Mouse (Mus musculus): ENCODE data around the gene Arhgap24.

The Arhgap24 gene

DNA sequence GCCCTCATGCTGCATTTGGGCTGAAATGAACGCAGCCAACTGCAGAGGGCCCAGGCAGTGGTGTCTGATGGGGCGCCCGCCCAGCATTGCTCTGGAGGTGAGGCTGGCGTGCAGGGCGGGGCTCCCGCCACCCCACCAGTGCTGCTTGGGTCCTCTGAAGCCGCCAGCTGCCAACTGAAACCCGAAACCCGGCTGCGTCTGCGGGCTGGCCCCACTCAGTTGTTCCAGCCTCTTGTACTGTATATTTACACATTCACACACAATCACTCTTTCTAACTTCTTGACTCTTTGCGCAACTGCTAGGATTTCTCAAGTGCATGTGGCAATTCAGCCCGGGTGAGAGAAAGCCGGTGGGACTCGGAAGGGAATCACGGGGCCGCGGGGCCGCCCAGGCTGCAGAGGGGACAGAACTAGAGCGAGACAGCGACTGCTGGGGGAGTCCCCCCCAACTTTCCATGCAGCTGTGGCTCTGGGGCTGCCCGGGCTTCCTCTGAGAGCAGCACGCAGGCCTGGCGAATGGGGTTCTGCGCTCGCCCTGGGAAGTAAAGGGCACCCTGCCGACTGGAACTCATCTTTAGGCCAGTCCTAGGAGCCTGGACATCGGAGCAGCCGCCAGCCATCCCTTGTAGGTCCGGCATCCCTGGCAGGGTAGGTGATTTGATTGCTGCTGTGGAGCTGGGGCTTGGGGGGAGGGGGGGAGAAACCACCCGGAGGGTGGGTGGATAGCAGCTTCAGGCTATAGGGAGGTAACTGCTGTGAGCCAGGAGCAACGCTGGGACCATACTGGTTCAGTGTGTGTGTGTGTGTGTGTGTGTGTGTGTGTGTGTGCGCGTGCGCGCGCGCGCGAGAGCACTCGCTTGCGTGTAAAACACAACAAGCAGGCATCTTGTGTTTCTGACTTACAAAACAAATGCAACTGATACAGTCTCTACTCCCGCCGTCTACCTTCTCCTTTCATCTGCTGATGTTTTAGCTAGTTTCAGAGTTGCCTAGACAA, at the start of gene Arhgap24:
TSS of gene Arhgap24 (plus strand) at position 177 of the 997 bp plus-strand sequence.
- DNase-seq (ENCODE audit: low spot score in 2 of 2), result peak; percentile 68 to 83

DNA sequence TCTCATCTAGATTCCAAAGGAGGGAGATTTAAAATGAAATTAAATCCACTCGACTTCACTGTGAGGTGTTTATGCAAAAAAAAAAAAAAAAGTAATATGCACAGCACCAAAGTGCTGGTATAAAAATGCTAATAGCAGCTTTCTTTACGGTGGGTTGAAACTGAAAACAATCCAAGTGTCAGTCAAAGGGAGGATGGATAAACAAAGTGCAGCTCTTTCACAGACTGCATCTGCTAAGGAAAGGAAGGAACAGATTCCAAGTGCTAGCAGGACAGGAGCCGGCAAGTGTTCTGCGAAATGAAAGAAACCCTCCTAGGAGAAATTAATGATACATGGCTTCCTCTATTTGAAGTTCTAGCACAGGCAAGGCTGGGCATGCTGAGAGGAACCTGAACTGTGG, 47.0 kb upstream of the Arhgap24 start:
- no peak for DNase-seq (ENCODE audit: low spot score in 2 of 2)

DNA sequence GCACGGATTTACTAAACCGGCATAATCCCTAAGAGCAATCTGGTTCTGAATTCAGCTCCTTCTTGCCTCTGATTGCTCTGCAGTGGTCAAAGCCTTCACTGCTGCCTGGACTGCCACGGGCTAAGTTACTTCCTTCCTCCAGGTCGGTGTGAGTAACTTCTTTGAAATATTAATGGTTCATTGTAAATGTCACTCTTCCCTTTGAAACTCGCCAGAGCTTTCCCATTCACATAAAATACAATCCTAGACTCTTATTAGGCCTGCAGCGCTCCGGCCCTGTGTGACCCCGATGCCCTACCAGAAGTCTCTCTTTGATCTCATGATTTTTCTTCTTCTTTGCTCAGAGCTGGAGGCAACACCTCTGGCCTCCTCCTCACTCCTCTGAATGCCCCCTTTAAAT, 44.6 kb upstream of the Arhgap24 start:
- no peak for DNase-seq (ENCODE audit: low spot score in 2 of 2)

DNA sequence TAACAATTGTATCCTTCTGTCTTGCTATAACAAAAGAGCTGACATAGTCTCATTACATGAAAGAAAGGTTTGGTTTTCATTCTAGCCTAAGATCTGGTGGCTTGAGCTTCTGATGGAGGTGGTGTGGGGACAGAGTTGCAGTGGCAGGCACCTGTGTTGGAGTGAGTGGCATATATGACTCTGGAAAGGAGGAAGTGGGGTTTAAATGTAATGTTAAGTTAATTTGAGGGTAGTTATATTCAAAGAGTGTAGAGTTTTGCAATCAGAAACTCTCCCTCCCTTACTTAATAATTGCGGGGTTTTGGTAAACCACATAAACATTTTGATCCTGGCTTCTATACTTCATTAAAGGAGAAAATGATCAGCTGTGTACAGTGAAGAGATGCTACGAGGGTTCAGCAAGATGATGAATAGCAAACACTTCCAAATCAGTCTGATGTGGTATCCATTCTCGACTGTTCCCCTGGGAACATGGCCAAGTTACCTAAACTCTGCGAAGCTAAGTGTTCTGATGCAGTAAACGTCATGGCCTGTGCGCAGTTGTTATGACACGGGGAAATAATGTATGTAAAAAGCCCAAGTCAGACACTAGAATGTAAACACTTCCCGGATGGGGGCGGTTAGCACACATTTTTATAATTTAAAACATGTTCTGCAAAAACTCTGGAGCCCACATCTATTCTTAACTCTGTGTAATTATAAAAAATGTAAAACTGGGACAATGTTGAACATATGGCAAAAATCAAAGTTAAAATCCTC, 41.9 kb upstream of the Arhgap24 start:
- DNase-seq (ENCODE audit: low spot score in 2 of 2), result no peak

DNA sequence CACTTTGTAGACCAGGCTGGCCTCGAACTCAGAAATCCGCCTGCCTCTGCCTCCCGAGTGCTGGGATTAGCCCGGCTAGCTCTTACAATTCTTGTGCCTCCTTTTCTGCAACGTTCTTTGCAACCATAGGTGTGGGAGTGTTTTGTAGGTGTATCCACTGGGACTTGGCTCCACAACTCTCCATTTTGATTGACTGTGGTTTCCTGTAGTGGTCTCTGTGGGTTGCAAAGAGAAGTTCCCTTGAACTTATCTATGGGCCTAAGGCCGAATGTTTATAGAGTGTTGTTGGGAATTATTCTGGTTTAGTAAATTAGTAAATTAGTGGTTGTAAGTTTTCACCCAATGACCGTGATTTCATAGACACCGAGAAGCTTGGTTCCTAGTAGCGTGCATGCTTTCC, 33.8 kb upstream of the Arhgap24 start:
- no peak for DNase-seq (ENCODE audit: low spot score in 2 of 2)

DNA sequence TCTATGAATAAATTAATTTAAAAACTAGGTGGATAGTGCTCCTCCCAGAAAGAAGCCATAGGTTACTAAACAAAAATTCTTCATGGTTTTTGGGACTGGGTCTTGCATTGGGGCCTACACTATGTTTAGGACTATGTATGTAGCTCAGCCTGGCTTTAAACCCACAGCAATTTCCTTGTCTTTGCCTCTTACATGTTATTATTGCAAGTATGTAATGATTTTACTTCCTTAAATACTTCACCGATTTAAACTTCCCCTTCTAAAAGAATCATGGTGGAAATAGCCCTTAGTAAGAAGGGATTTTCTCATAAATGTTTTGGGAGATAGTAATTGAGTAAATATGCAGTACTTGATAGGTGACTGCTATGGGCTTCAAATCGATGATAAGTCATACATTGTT, 30.3 kb upstream of the Arhgap24 start:
- no peak for DNase-seq (ENCODE audit: low spot score in 2 of 2)

DNA sequence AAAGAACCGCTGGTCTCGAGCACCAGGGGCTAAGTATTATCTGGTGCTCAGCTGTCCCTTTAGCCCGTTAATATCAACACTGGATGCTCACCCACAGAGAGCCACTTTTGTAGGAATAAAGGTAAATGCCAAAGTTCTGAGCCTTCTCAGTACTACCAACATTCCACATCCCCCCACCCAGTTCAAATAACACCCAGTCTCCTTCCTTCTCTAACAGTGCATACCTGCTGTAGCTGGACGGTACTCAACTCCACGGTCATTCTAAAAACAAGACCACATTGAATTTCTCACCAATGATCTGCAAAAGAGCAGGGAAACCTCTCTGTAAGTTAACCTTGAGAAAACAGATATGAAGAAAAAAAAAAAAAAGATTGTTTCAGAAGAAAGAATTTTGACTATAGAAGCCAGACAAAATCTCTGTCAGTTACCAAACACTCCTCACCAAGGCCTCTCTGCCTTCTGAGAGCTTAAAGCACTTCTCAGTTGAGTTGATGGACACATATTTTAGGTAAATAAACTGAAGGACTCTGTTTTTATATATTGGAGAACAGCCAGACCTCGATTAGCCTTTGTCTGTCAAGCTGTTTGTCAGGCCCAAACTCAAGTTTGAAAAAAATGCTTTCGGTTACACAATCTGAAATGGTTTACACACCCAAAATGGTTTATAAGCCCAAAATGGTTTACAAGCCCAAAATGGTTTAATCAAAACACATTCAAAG, 29.0 kb upstream of the Arhgap24 start:
- no peak for DNase-seq (ENCODE audit: low spot score in 2 of 2)

DNA sequence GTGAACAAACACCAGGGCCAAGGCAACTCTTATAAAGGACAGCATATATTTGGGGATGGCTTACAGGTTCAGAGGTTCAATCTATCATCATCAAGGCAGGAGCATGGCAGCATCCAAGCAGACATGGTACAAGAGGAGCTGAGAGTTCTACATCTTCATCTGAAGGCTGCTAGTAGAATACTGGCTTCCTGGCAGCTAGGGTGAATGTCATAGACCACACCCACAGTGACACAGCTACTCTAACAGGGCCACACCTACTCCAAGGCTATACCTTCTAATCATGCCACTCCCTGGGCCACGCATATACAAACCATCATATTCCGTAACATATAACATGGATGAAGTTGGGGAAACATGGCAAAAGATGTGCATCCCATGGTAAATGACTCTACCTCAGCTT, 27.9 kb upstream of the Arhgap24 start:
- no peak for DNase-seq (ENCODE audit: low spot score in 2 of 2)

DNA sequence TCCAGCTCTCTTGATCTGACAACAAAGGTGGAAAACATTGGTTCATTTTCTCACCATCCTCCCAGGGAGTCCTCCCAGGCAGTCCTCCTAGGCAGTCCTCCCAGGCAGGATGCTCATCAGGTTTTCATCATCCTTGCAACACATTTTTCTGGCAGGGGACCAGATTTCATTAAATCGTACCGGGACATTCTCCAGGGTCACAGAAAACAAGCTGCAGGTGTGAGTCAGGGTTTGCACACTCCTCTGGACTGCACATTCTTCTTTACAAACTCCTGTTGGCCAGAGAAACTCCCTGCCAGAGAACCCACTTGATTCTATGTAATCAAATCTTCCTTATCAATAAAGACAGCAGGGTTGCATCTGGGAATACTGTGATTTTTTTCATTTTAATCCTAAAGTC, 25.9 kb upstream of the Arhgap24 start:
- DNase-seq (ENCODE audit: low spot score in 2 of 2), result no peak

DNA sequence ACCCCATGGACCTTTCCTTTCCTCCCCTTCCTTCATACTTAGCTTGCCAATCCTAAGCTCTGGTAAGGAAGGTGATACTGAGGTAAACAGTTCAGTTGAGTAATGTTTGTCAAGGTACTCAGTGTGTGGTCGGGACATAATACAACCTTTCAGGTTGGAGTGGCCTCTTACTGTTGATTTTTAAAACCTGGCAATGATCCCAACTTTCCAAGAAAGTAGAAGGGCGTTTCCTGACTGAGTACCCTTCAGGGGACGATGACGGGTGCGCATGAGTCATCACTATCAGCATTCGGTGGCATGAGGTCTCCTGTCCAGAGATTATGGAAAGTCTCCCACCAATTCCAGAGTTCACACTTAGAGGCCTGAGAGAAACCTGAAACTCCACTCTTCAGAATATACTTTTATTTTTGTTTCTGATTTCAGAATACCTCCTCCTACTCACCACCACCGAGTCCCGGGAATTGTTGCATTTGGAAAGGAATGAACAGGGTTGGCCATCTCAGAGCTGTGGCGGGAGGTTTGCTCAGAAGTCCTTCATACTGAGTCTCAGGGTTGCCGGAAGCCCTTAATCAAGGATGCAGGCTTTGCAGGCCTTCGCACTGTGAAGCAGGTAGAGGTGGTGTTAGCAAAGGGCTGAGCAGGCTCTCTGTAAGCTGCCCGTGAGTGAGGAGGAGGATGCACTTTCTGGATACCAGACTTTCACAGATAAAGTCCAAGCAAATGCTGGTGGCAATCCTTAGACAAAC, 20.6 kb upstream of the Arhgap24 start:
- DNase-seq (ENCODE audit: low spot score in 2 of 2), result no peak

DNA sequence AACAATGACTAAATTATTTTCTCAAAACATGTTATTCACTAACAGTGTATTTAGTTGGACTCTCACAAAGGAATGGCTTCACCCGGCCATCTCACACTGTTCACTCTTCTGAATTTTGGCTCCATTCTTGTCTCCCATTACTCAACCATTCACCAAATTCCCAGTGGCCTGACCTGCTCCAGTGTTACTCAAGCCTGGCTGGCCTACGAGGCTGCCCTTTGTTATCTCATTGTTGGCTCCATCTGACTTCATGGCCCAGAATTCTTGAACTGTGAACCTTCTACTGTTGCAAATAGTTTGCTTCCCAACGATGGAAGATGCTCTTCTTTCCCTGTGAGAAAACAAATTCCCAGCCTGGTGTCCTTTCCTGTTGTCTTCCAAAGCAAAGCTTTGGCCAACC, 18.2 kb upstream of the Arhgap24 start:
- DNase-seq (ENCODE audit: low spot score in 2 of 2), result no peak

DNA sequence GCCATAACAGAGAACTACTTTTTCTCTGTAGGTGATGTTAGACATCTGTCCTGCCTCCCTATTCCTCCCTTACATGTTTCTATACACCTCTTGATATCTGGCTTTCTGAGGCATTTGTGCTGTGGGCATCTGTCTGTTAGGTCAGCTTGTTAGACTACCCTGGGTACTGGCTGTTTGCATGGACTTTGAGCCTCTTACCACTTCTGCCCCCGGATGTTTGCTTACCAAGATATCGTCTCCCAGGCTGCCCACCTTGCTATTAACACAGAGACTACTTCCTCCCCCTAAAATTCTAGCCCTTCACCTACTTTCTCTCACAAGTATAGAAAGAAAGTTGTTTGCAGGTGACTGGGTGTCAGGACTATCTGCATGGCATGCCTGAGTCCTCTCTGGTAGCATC, 15.8 kb upstream of the Arhgap24 start:
- no peak for DNase-seq (ENCODE audit: low spot score in 2 of 2)

DNA sequence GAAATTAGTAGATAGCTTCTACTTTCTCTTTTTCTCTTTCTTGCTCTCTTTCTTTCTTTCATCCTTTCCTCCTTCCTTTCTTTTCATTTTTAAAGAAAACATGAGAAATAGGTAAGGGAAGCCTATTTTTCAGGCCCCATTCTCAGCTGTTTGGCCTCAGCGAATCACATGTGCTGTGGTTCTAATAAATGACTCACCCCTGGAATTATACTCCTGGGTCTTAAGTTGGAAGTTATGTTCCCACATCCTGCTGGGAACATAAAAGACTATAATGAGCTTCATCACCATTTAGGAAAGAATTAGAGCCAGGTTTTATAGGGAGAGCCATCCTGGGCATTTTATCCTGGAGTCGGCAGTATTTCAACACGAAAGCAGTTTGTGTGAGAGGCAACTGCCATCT, 12.9 kb upstream of the Arhgap24 start:
- no peak for DNase-seq (ENCODE audit: low spot score in 2 of 2)

DNA sequence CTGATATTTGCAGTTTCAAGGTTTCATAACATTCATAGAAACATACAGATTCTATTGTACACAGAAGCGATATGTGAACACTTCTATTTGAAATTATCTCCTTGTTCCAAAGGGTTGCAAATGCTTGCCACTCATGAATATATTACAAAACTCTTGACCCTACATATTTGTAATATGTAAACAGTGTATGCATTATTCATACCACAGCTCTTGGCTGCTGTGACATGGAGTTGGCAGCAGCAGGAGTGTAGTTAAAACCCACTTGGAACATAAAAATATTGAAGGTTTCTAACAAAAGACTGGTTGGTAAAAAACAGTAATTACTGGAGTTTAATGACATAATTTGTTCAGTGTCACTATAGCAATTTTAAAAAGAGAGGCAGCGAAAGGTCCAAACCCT, 10.9 kb upstream of the Arhgap24 start:
- no peak for DNase-seq (ENCODE audit: low spot score in 2 of 2)

DNA sequence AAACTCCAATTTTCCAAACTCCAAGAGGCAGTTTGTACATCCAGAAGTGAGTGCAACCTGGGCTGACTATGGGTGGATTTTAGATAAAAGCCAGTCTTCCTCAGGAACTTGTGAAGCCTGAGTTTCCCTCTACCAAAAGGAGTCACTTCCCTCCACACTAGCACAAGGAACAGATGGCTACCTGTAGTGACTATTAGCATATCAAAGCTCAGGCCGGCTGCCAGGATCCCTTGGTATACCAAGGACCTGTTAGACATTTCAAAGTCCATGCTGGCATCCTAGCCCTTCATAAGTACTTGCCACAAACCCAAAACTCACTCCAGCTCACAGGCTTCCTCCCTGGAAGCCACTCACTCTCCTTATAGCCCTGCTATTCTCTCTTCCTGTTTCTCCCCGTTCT, 3.1 kb upstream of the Arhgap24 start:
- no peak for DNase-seq (ENCODE audit: low spot score in 2 of 2)

DNA sequence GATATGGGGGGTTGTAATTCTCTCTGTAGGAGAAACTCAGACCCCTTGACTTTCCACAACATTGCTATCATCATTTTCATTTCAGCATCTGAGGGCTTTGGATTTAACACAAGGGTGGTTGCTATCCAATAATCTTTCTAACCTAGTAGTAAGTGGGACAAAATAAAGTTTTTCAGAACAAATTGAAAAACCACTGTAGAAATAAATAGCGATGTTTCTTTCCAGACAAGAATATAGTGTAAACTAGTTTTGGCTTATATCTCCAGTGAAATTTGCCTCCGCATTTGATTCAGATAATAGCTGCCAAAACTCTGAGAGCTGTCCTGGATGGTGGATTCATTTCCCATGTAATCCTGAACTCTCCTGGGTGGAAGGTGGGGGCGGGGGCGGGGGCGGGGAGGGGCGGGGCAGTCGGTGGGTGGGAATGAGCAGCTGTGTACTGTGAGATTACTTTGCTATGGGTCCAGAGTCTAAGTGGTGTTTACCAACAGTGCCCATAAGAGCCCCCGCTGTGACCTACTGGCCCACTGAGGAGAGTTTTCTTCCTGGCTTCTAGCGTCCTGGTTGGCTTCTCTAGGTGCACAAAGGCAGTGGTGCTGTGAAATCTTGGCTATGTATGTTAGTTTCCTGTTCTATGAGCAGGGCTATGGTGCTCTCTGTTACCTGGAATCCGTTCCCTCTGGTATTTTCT, 2.2 kb downstream of the Arhgap24 start:
- no peak for DNase-seq (ENCODE audit: low spot score in 2 of 2)

DNA sequence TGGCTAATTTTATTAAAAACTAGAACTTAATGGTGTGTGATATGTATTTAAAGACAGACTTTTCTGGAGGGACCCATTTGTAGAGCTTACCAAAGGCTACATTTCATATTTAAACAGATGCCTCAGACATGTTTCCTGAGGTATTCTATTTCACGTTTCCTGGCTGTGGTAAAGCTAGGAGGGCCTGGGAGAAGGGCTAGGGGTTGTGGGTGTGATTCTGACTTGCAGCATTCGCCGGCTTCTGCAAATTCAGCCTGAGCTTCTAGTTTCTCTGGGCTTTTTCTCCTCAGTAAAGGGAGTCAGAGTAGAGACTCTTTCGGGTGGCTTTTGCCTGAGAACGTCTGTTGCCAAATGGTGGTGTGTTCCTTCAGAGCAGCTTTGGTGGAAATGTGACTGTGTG, 10.4 kb downstream of the Arhgap24 start:
- no peak for DNase-seq (ENCODE audit: low spot score in 2 of 2)

DNA sequence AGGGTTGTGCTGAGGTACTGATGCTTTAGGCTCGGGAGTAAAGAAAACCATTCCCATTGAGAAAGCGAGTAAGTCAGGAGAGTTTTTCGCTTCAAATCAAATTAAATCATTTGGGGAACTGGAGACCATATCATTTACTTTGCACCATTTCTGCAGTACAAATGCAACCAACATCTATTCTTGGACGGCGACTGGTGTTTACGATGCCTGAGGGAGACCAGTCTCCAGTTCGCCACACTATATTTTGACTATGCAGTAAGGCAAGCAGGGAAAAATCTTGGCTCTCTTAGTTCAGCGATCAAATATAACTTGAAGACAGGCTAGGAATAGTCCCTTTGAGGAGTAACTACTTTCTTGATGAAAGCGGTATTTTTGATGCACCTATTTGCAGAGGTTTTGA, 11.0 kb downstream of the Arhgap24 start:
- DNase-seq (ENCODE audit: low spot score in 2 of 2), result no peak

DNA sequence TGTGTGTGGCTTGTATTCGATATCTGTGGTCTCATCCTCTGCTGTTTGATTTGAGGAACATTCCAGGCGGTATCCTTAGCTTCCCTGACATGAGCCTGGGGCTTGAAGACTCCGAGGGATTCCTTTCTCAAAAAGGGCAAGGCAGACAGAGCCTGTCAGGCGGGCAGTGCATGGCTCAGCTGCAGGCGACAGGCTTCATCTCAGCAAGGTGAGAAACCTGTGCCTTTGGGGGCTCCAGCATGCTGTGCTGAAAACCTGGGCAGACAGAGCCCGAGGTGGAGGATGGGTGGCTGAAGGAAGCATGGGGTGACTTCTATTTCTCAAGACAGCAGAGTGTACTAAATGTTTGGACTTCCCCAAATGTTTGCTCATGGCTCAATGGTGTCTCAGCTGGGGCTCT, 13.6 kb downstream of the Arhgap24 start:
- no peak for DNase-seq (ENCODE audit: low spot score in 2 of 2)

DNA sequence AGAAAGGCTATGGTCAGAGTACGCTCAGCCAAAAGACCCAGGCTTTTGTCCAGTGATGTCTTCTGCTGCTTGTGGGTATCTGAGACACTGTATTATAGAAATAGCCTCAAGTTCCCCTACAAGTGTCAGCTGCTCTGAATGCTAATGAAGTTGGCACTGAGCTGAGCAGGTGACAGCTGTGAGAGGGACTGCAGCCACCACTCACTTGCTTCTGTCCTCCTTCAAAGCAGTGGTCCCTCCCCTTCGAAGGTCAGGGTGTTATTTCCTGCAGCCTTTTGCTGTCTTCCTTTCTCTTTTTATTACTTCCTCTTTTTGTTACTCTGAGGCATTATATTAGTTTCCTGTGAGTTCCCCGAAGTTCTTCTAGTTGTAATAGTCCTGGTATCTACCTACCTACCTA, 16.0 kb downstream of the Arhgap24 start:
- DNase-seq (ENCODE audit: low spot score in 2 of 2), result peak; percentile 50 to 62

DNA sequence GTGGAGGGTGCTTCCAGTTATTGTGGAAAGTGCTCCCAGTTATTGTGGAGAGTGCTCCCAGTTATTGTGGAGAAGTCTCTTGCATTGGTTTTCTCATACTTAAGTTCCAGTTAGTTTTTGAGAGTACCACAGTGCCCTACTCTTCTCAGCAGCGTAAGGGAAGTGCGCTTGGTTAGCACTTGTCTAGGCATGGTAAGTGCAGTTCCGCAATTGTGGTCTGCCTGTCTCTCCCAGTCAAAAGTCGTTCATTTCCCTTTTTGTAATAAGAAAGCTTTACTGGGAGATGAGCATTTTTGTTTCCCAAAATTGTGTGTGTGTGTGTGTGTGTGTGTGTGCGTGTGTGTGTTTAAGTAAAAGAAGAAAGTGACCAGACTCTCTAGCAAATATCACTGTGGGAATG, 17.6 kb downstream of the Arhgap24 start:
- DNase-seq (ENCODE audit: low spot score in 2 of 2), result peak in 1 of 2 experiments; percentile 29

Measured in spleen, postnatal 4 days (tissue).